Mouse (Mus musculus): ENCODE data around the gene Tcf7l1. TPM values are rescaled to one million over a fixed set of nuclear protein-coding genes. Genes with fewer than 3 reads are reported as not detected.

Tcf7l1 gene
- total RNA-seq, 1 experiment: 14.5 TPM

DNA sequence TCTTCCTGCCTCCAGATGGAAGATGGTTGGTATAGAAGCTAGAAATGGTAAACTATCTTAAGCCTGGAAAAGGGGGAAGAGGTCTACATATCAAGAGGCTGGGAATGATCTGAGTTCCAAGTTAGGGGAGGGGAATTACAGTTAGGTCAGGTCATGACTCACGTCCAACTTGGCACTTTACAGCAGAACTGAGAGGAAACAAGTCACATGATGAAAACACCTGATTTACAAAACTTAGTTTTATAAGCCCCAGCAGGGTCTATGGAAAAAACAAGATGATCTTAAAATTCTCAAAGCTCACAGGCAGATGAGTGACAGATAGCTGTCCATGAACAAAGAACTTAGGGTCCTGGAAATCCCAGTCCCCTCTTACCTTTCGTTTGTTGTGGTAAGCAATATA, 173.9 kb downstream of the Tcf7l1 start:
- no peak for DNase-seq (ENCODE audit: low read depth, low spot score)
- Histone ChIP-seq H3K36me3 (ENCODE audit: control insufficient read depth, insufficient read depth, low read length, poor library complexity, severe bottlenecking) (peaks cover 3% of the 10 kb centered on the region), H3K9ac (ENCODE audit: insufficient read depth, low read depth, low read length, poor library complexity, severe bottlenecking) (no peak overlapping the region), H3K4me1 (ENCODE audit: control insufficient read depth in 2 of 2, insufficient read depth in 2 of 2, low read length in 2 of 2, poor library complexity in 1 of 2) (0 out of 4 replicates have a peak, but pooled peaks cover 0 to 2% of the 10 kb centered on the region in 2 experiments), H3K9me3 (ENCODE audit: control insufficient read depth, insufficient read depth, low read depth, low read length) (no peaks in the 10 kb centered on the region), H3K4me3 (ENCODE audit: insufficient read depth in 1 of 2, low read depth in 1 of 2, low read length in 2 of 2, poor library complexity in 1 of 2, severe bottlenecking in 1 of 2) (peak overlapping the region; percentile 95 to 99; a peak in 2 of 4 replicates), H3K27ac (ENCODE audit: insufficient read depth, low read depth, low read length, poor library complexity, severe bottlenecking) (no peak overlapping the region)
- in situ Hi-C loops (cut with MboI; ENCODE audit: low sequenced_read_pairs in 2 of 2, unreplicated experiment in 2 of 2): no loop called here
- TF ChIP-seq CHD2 (IDR thresholded peaks at IDR 0.05; ENCODE audit: low read depth, low read length) (no peak), ZC3H11A (IDR thresholded peaks at IDR 0.05; ENCODE audit: borderline replicate concordance, low read depth, low read length) (no peak), HCFC1 (IDR thresholded peaks at IDR 0.05; ENCODE audit: borderline replicate concordance, insufficient read depth, low read length) (no peak), ZNF384 (IDR thresholded peaks at IDR 0.05; ENCODE audit: low read depth, low read length) (no peak), MAFK (IDR thresholded peaks at IDR 0.05; ENCODE audit: insufficient read depth, low read depth, low read length) (no peak)

DNA sequence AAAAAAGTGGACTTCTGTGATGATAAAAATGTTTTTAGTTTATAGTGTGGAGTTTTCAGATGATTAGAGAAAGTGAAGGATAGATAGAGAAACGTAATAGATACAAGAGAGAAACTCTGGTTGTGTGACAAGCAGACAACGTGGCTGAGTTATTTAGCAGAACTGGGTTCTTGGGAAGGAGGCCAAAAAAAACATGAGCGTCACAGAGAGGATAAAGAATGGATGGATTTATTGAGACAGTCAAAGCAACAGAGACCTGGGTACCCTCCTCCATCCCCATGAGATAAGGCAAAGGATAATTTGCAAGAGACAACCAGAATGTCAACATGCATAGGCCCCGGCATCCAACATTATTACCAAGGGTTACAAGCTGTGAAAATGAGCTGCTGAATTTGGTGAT, 178.8 kb downstream of the Tcf7l1 start:
- H3K9ac ChIP-seq (ENCODE audit: insufficient read depth, low read depth, low read length, poor library complexity, severe bottlenecking): no peak overlapping the region
- no peaks in the 10 kb centered on the region for H3K9me3 ChIP-seq (ENCODE audit: control insufficient read depth, insufficient read depth, low read depth, low read length)
- DNase-seq (ENCODE audit: low read depth, low spot score): no peak
- H3K36me3 ChIP-seq (ENCODE audit: control insufficient read depth, insufficient read depth, low read length, poor library complexity, severe bottlenecking): peaks cover 5% of the 10 kb centered on the region
- H3K27ac ChIP-seq (ENCODE audit: insufficient read depth, low read depth, low read length, poor library complexity, severe bottlenecking): no peak overlapping the region
- TF ChIP-seq HCFC1 (IDR thresholded peaks at IDR 0.05; ENCODE audit: borderline replicate concordance, insufficient read depth, low read length) (no peak), CHD2 (IDR thresholded peaks at IDR 0.05; ENCODE audit: low read depth, low read length) (no peak), ZC3H11A (IDR thresholded peaks at IDR 0.05; ENCODE audit: borderline replicate concordance, low read depth, low read length) (no peak), MAFK (IDR thresholded peaks at IDR 0.05; ENCODE audit: insufficient read depth, low read depth, low read length) (no peak), ZNF384 (IDR thresholded peaks at IDR 0.05; ENCODE audit: low read depth, low read length) (no peak)
- in situ Hi-C loops (cut with MboI; ENCODE audit: low sequenced_read_pairs in 2 of 2, unreplicated experiment in 2 of 2): no loop called here
- H3K4me1 ChIP-seq (ENCODE audit: control insufficient read depth in 2 of 2, insufficient read depth in 2 of 2, low read length in 2 of 2, poor library complexity in 1 of 2): no peaks in the 10 kb centered on the region
- H3K4me3 ChIP-seq (ENCODE audit: insufficient read depth in 1 of 2, low read depth in 1 of 2, low read length in 2 of 2, poor library complexity in 1 of 2, severe bottlenecking in 1 of 2): no peak overlapping the region

DNA sequence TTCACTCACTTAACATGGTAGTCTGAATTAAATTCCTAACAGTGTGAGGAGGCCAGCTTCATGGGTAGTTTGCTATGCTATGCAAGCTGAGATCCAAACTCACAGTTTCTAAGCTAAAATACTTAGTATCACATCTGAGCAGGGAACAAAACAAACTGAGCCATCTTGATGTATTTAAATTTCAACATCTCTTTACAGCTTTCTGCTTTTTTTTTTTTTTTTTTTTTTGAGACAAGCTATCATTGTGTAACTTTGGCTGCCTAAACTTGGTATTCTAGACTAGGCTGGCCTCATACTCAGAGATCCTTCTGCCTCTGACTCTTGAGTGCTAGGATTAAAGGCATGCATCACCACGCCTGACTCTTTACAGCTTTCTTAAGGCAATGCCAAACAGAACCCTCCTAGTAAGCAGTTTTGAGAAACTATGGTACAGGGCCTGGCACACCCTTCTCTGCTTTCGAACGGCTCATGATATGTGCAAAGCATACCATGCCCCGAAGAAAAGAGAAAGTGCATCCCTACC, 180.3 kb downstream of the Tcf7l1 start:
- in situ Hi-C loops (cut with MboI; ENCODE audit: low sequenced_read_pairs in 2 of 2, unreplicated experiment in 2 of 2): no loop called here
- Histone ChIP-seq H3K4me3 (ENCODE audit: insufficient read depth in 1 of 2, low read depth in 1 of 2, low read length in 2 of 2, poor library complexity in 1 of 2, severe bottlenecking in 1 of 2) (no peak overlapping the region), H3K27ac (ENCODE audit: insufficient read depth, low read depth, low read length, poor library complexity, severe bottlenecking) (no peak overlapping the region), H3K4me1 (ENCODE audit: control insufficient read depth in 2 of 2, insufficient read depth in 2 of 2, low read length in 2 of 2, poor library complexity in 1 of 2) (no peaks in the 10 kb centered on the region), H3K36me3 (ENCODE audit: control insufficient read depth, insufficient read depth, low read length, poor library complexity, severe bottlenecking) (peaks cover 5% of the 10 kb centered on the region), H3K9me3 (ENCODE audit: control insufficient read depth, insufficient read depth, low read depth, low read length) (no peaks in the 10 kb centered on the region), H3K9ac (ENCODE audit: insufficient read depth, low read depth, low read length, poor library complexity, severe bottlenecking) (no peak overlapping the region)
- no peak for DNase-seq (ENCODE audit: low read depth, low spot score)
- TF ChIP-seq ZNF384 (IDR thresholded peaks at IDR 0.05; ENCODE audit: low read depth, low read length) (no peak), HCFC1 (IDR thresholded peaks at IDR 0.05; ENCODE audit: borderline replicate concordance, insufficient read depth, low read length) (no peak), MAFK (IDR thresholded peaks at IDR 0.05; ENCODE audit: insufficient read depth, low read depth, low read length) (no peak), CHD2 (IDR thresholded peaks at IDR 0.05; ENCODE audit: low read depth, low read length) (no peak), ZC3H11A (IDR thresholded peaks at IDR 0.05; ENCODE audit: borderline replicate concordance, low read depth, low read length) (no peak)

DNA sequence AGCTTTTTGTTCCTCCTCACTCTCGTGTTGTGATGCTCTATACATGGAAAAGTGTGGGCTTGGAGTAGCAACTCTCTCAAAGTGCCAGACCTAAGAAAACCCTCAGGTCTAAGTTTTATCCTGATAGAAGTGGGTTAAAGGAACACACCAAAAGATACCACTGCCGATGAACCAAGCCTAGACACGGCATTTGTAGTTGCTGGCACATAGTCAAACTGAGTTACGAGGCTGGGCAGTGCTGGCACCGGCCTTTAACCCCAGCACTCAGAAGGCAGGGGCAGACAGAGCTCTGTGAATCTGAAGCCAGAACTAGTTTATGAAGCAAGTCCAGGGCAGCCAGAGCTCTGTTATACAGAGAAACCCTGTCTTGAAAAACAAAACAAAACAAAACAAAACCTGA, 181.4 kb downstream of the Tcf7l1 start:
- in situ Hi-C loops (cut with MboI; ENCODE audit: low sequenced_read_pairs in 2 of 2, unreplicated experiment in 2 of 2): no loop called here
- peaks cover 2% of the 10 kb centered on the region for H3K36me3 ChIP-seq (ENCODE audit: control insufficient read depth, insufficient read depth, low read length, poor library complexity, severe bottlenecking)
- no peak overlapping the region for H3K4me3 ChIP-seq (ENCODE audit: insufficient read depth in 1 of 2, low read depth in 1 of 2, low read length in 2 of 2, poor library complexity in 1 of 2, severe bottlenecking in 1 of 2)
- no peaks in the 10 kb centered on the region for H3K4me1 ChIP-seq (ENCODE audit: control insufficient read depth in 2 of 2, insufficient read depth in 2 of 2, low read length in 2 of 2, poor library complexity in 1 of 2)
- H3K9me3 ChIP-seq (ENCODE audit: control insufficient read depth, insufficient read depth, low read depth, low read length): no peaks in the 10 kb centered on the region
- DNase-seq (ENCODE audit: low read depth, low spot score): no peak
- TF ChIP-seq ZNF384 (IDR thresholded peaks at IDR 0.05; ENCODE audit: low read depth, low read length) (no peak), HCFC1 (IDR thresholded peaks at IDR 0.05; ENCODE audit: borderline replicate concordance, insufficient read depth, low read length) (no peak), ZC3H11A (IDR thresholded peaks at IDR 0.05; ENCODE audit: borderline replicate concordance, low read depth, low read length) (no peak), CHD2 (IDR thresholded peaks at IDR 0.05; ENCODE audit: low read depth, low read length) (no peak), MAFK (IDR thresholded peaks at IDR 0.05; ENCODE audit: insufficient read depth, low read depth, low read length) (no peak)
- H3K27ac ChIP-seq (ENCODE audit: insufficient read depth, low read depth, low read length, poor library complexity, severe bottlenecking): no peak overlapping the region
- H3K9ac ChIP-seq (ENCODE audit: insufficient read depth, low read depth, low read length, poor library complexity, severe bottlenecking): no peak overlapping the region
